Mouse (Mus musculus) testis, adult 2 months (tissue): ENCODE measurements around the gene Rab37.

Experiments used
- CTCF ChIP-seq: fragments of 200-500 bp; IDR thresholded peaks from 2 replicates; pipeline ENCODE4 v1.5.1; 2012; ENCODE audit warnings: low read depth, mild to moderate bottlenecking, inconsistent platforms, low read length, moderate library complexity; ENCODE audit not compliant: control insufficient read depth, insufficient read depth, insufficient replicate concordance
- POLR2A ChIP-seq: fragments of 200-500 bp; IDR thresholded peaks from 2 replicates; pipeline ENCODE4 v1.6.1; 2012; ENCODE audit warnings: low read depth, mild to moderate bottlenecking, inconsistent platforms, low read length, moderate library complexity; ENCODE audit not compliant: control insufficient read depth

DNA sequence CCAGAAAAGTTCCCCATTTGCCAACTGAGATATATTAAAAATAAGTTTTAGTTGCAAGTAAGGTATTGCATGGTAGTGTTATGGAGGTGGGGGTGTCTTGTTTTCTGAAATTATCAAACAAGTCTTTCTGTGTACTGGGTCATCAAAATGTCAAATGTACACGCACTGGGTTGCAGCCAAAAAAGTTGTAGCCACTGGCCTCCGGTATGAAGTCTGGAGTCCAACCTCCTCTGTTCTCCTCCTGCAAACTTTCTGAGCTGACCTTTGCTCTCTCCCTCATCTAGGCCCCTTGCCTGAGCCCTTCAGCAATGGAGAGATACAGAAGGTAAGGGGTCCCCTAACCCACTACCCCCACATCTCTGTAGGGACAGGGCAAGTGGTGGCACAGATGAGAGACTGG lies 87.5 kb downstream of the Rab37 start:
- TF ChIP-seq CTCF (no peak), POLR2A (no peak)
